ENCODE assay signal across 8 mouse cellular contexts in genomic region chr2:104028139-104028723, GRCm38 (mm10). TPM values are rescaled to one million over a fixed set of nuclear protein-coding genes. Genes with fewer than 3 reads are reported as not detected.
DNase-seq lines count a peak whose midpoint lies in the region; ATAC-seq and TF ChIP-seq lines count a peak whose summit lies in the region.

TSS of gene 4931422A03Rik (minus strand) at chr2:104028361.

- ATAC-seq in heart, embryonic 13.5 days (ENCODE audit: extremely low read depth, insufficient number of reproducible peaks, low FRiP score, low TSS enrichment), result 0 out of 2 replicates have a peak, but pooled peaks have one; percentile 51
- peak; percentile 67 for ATAC-seq in hindbrain, embryonic 13.5 days (ENCODE audit: low FRiP score)
- ATAC-seq in lung, embryonic 16.5 days (ENCODE audit: low read depth), result peak; percentile 69

- H3K4me2 ChIP-seq in heart, embryonic 13.5 days, result peak within 1 kb of the TSS; percentile 91
- peak within 1 kb of the TSS; percentile 88 for H3K4me2 ChIP-seq in hindbrain, embryonic 13.5 days
- peak within 1 kb of the TSS; percentile 80 for H3K4me2 ChIP-seq in lung, embryonic 16.5 days (ENCODE audit: low read depth, low read length)

- TF ChIP-seq CTCF in C2C12 (IDR thresholded peaks at IDR 0.05; ENCODE audit: control insufficient read depth, insufficient read depth, insufficient read length), result no peak
- no peak for TF ChIP-seq CTCF in small intestine, adult 2 months (IDR thresholded peaks at IDR 0.05; ENCODE audit: extremely low read depth, insufficient read length, insufficient replicate concordance, low read depth, low read length)

- DNase-seq in heart, postnatal 25 days (ENCODE audit: low spot score), result no peak
- DNase-seq in c-Kit-positive CD71-positive TER-119-positive erythroid progenitor cells, embryonic 14.5 days (ENCODE audit: low spot score), result peak; percentile 35
- no peak for DNase-seq in urinary bladder, postnatal 14 days (ENCODE audit: low spot score)

- TF ChIP-seq POLR2A in small intestine, adult 2 months (IDR thresholded peaks at IDR 0.05; ENCODE audit: low read depth, low read length), result no peak; the same call in 1 of the 2 replicates

- H3K9me3 ChIP-seq in heart, embryonic 13.5 days, result no peaks in the 10 kb centered on the region
- no peaks in the 10 kb centered on the region for H3K9me3 ChIP-seq in hindbrain, embryonic 13.5 days
- no peaks in the 10 kb centered on the region for H3K9me3 ChIP-seq in lung, embryonic 16.5 days (ENCODE audit: control insufficient read depth, low read length)

- H3K79me3 ChIP-seq in C2C12 (ENCODE audit: low read depth), result peaks cover 9% of the 10 kb centered on the region

- H3K36me3 ChIP-seq in heart, embryonic 13.5 days, result peaks cover 16% of the 10 kb centered on the region
- peaks cover 12% of the 10 kb centered on the region for H3K36me3 ChIP-seq in C2C12 (ENCODE audit: control insufficient read depth, insufficient read depth)
- peaks cover 6% of the 10 kb centered on the region for H3K36me3 ChIP-seq in hindbrain, embryonic 13.5 days
- no peaks in the 10 kb centered on the region for H3K36me3 ChIP-seq in lung, embryonic 16.5 days (ENCODE audit: control insufficient read depth, insufficient read depth, low read length)
- H3K36me3 ChIP-seq in small intestine, adult 2 months (ENCODE audit: control insufficient read depth, insufficient read depth, low read length), result peaks cover 7% of the 10 kb centered on the region; the same call in 1 of the 2 replicates

- H3K9ac ChIP-seq in heart, embryonic 13.5 days, result peak within 1 kb of the TSS; percentile 98
- peak within 1 kb of the TSS; percentile 98 for H3K9ac ChIP-seq in hindbrain, embryonic 13.5 days
- peak within 1 kb of the TSS; percentile 99 for H3K9ac ChIP-seq in lung, embryonic 16.5 days (ENCODE audit: low read length)

- H3ac ChIP-seq in C2C12 (ENCODE audit: control insufficient read depth, insufficient read length, low read depth), result peak within 1 kb of the TSS; percentile 80

- H3K79me2 ChIP-seq in C2C12 (ENCODE audit: control insufficient read depth, insufficient read depth), result peaks cover 31% of the 10 kb centered on the region

- peak within 1 kb of the TSS; percentile 89 for H3K4me3 ChIP-seq in heart, embryonic 13.5 days
- H3K4me3 ChIP-seq in C2C12 (ENCODE audit: insufficient read depth, poor library complexity, severe bottlenecking), result peak within 1 kb of the TSS; percentile 92
- H3K4me3 ChIP-seq in hindbrain, embryonic 13.5 days, result peak within 1 kb of the TSS; percentile 96
- peak within 1 kb of the TSS; percentile 82 for H3K4me3 ChIP-seq in lung, embryonic 16.5 days (ENCODE audit: low read length)
- H3K4me3 ChIP-seq in small intestine, adult 2 months (ENCODE audit: low read depth, low read length), result peak within 1 kb of the TSS; percentile 92

- intact Hi-C loops in heart, postnatal 25 days (cut with DNase I), result no loop called here

- H3K4me1 ChIP-seq in heart, embryonic 13.5 days, result peaks cover 29% of the 10 kb centered on the region
- peaks cover 23% of the 10 kb centered on the region for H3K4me1 ChIP-seq in hindbrain, embryonic 13.5 days (replicated peaks)
- peaks cover 18% of the 10 kb centered on the region for H3K4me1 ChIP-seq in lung, embryonic 16.5 days (replicated peaks; ENCODE audit: control insufficient read depth, insufficient read depth, low read length)
- peaks cover 4% of the 10 kb centered on the region for H3K4me1 ChIP-seq in small intestine, adult 2 months (ENCODE audit: control insufficient read depth, insufficient read depth, insufficient read length, low read length)

- peak within 1 kb of the TSS; percentile 77 for H3K27ac ChIP-seq in heart, embryonic 13.5 days (replicated peaks)
- peak within 1 kb of the TSS; percentile 70 for H3K27ac ChIP-seq in hindbrain, embryonic 13.5 days
- peak within 1 kb of the TSS; percentile 63 for H3K27ac ChIP-seq in lung, embryonic 16.5 days (ENCODE audit: low read length)
- H3K27ac ChIP-seq in small intestine, adult 2 months (ENCODE audit: insufficient read depth, low read depth, low read length), result 0 out of 2 replicates have a peak within 1 kb of the TSS, but pooled peaks have one; percentile 12

- H3K27me3 ChIP-seq in heart, embryonic 13.5 days (replicated peaks), result no peaks in the 10 kb centered on the region
- peaks cover 1% of the 10 kb centered on the region for H3K27me3 ChIP-seq in C2C12 (ENCODE audit: control insufficient read depth, insufficient read depth, insufficient read length)
- peaks cover 2% of the 10 kb centered on the region; the same call in 1 of the 2 replicates for H3K27me3 ChIP-seq in hindbrain, embryonic 13.5 days
- no peaks in the 10 kb centered on the region for H3K27me3 ChIP-seq in lung, embryonic 16.5 days (ENCODE audit: control insufficient read depth, insufficient read depth, low read depth, low read length)
- H3K27me3 ChIP-seq in small intestine, adult 2 months (ENCODE audit: control insufficient read depth, insufficient read depth, low read length), result no peaks in the 10 kb centered on the region

- under 1% methylated on average over 32 of the region's 32 CpGs for WGBS in heart, embryonic 13.5 days
- WGBS in hindbrain, embryonic 13.5 days, result 1% methylated on average over 32 of the region's 32 CpGs
- WGBS in lung, embryonic 16.5 days, result 0% methylated on average over 32 of the region's 32 CpGs
- WGBS in small intestine, adult 2 months, result under 1% methylated on average over 32 of the region's 32 CpGs

TF ChIP-seq in C2C12, 6 proteins besides CTCF, POLR2A, EP300 and RAD21:
- TF ChIP-seq CEBPB (IDR thresholded peaks at IDR 0.05; ENCODE audit: low read depth) (no peak), FOSL1 (IDR thresholded peaks at IDR 0.05; ENCODE audit: insufficient read depth, low read length, poor library complexity, severe bottlenecking) (no peak), MAX (IDR thresholded peaks at IDR 0.05) (no peak), USF1 (IDR thresholded peaks at IDR 0.05; ENCODE audit: low read depth) (no peak), MYOG (IDR thresholded peaks at IDR 0.05; ENCODE audit: control insufficient read depth, extremely low read depth, insufficient read length) (no peak), MYOD1 (IDR thresholded peaks at IDR 0.05; ENCODE audit: control insufficient read depth, insufficient read length, low read depth) (no peak)

RNA-seq across cellular contexts. Expression of gene 4931422A03Rik, which starts in this region (rescaled TPM):
- polyA plus RNA-seq in heart, embryonic 13.5 days (2015; fragmentation: Nextera tagmentation; extraction: Ambion mirVana), result 1.6 and 1.9 TPM in 2 replicates
- total RNA-seq in heart, postnatal 25 days (2021), result not detected
- 0.11 TPM for polyA plus RNA-seq in C2C12 (2012; fragmentation: generic; extraction: Trizol)
- polyA plus RNA-seq in hindbrain, embryonic 13.5 days (2015; fragmentation: Nextera tagmentation; extraction: Ambion mirVana), result 2.1 and 2.6 TPM in 2 replicates
- polyA plus RNA-seq in lung, embryonic 16.5 days (2015; fragmentation: Nextera tagmentation; extraction: Ambion mirVana), result 1.9 and 2.9 TPM in 2 replicates
- not detected in 2 replicates for polyA plus RNA-seq in small intestine, adult 2 months (2012; rRNA removed)

Comparison
In these comparisons a context has a peak if more than half of its experiments do, and no peak if none do; other contexts are left out.
1. H3K27ac ChIP-seq: peak in every context shown above with its lines; median percentile 77 in heart, embryonic 13.5 days; 70 in hindbrain, embryonic 13.5 days; 63 in lung, embryonic 16.5 days; 12 in small intestine, adult 2 months.